In the genomic region with DNA sequence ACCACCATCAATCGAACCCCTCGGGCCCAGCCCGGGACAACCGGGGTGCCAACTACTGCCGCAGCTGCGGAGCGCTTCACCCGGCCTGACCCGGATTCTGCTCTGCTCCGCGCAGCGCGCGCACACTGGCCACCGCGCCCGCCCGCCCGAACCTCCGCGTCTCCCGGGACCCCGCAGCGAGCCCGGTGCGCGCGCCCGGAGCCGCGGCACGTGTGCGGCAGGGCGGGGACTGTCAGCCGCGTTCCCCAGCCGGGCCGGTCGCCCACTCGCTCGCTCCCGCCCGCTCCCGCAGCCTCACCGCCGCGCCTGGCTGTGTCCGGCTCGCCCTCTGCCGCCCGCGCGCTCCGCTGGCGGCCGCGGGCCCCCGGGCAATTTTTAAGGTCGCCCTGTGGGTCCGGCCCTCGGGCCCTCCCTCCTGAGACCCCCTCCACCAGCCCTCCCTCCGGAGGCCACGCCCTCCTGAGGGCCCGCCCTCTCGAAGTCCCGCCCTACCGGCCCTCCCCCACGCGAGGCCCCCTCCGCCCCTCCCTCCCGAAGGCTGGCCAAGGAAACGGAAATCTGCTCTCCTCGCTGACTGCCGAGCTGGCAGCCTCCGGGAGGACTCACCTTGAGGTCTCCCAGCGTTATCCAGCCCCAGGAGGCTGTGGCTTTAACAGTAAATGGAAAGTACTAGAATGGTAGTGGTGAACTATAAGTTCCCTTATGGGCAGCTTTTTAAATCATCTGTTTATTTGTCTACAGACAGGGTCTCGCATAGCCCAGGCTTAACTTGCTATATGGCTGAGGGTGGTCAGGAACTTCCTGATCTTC, we compare ENCODE assay signal across 8 mouse cellular contexts. TPM values are rescaled to one million over a fixed set of nuclear protein-coding genes. Genes with fewer than 3 reads are reported as not detected.
A peak's percentile ranks its signal among the peaks of the same experiment; 100 is the strongest.
DNase-seq lines count a peak whose midpoint lies in the region.

A gene (minus strand): TSS at position 456 of the 810 bp plus-strand sequence.

- H3K4me1 ChIP-seq in hindbrain, embryonic 10.5 days (replicated peaks), result peaks cover 14% of the 10 kb centered on the region

- H3K27ac ChIP-seq in hindbrain, embryonic 10.5 days, result peak within 1 kb of the TSS; percentile 90

- H3K36me3 ChIP-seq in hindbrain, embryonic 10.5 days, result no peaks in the 10 kb centered on the region

- H3K4me3 ChIP-seq in hindbrain, embryonic 10.5 days, result peak within 1 kb of the TSS; percentile 77

- H3K27me3 ChIP-seq in hindbrain, embryonic 10.5 days (ENCODE audit: insufficient read depth, poor library complexity, severe bottlenecking), result peaks cover 3% of the 10 kb centered on the region

- H3K9me3 ChIP-seq in hindbrain, embryonic 10.5 days, result no peaks in the 10 kb centered on the region

- peak; percentile 93 for DNase-seq in MN1 (ENCODE audit: low spot score)
- DNase-seq in cerebellum, adult 8-10 months, result peak; percentile 90
- DNase-seq in forelimb bud, embryonic 11.5 days (ENCODE audit: low read depth, low spot score), result peak; percentile 89
- peak; percentile 93 for DNase-seq in hindbrain, embryonic 10.5 days (ENCODE audit: low spot score)
- DNase-seq in layer of hippocampus, postnatal 14 days (ENCODE audit: low spot score in 2 of 2), result peak; percentile 85 to 89
- DNase-seq in lung, postnatal 14 days, result peak; percentile 90
- DNase-seq in retina, adult 2 months (ENCODE audit: low read depth, low spot score), result peak; percentile 74
- peak; percentile 91 to 93 for DNase-seq in thymus, postnatal 36 days

- under 1% methylated on average over 76 of the region's 77 CpGs for WGBS in hindbrain, embryonic 10.5 days

RNA-seq across cellular contexts. Expression of the gene that starts here (rescaled TPM):
- 14.6 and 17.0 TPM in 2 replicates for polyA plus RNA-seq in hindbrain, embryonic 10.5 days (2016; fragmentation: Nextera tagmentation; extraction: Ambion mirVana)
- total RNA-seq in layer of hippocampus, postnatal 14 days (2021), result 10 to 100 TPM; 10.0 to 10.9 TPM

Comparison
In these comparisons a context has a peak if more than half of its experiments do, and no peak if none do; other contexts are left out.
1. Peak in every context shown above with its lines: DNase-seq, H3K4me3 ChIP-seq and H3K27ac ChIP-seq.